15 mouse cellular contexts compared by ENCODE assay signal in genomic region chr15:92304221-92304620, GRCm38 (mm10).
"Had no signal": no experiment of that assay in that cellular context is flagged by ENCODE, and none has a peak within 500 bp of the region (broad histone marks: within the 10 kb centered on the region; RNA-seq: fewer than 3 reads in every experiment).

No protein-coding gene starts in this region.

- H3K4me2 ChIP-seq: liver, embryonic 13.5 days; midbrain, embryonic 11.5 days; midbrain, embryonic 15.5 days; neural tube, embryonic 12.5 days; neural tube, embryonic 15.5 days had no signal

- H3K4me3 ChIP-seq: layer of hippocampus, adult 2 months; liver, embryonic 13.5 days; midbrain, embryonic 15.5 days; neural tube, embryonic 12.5 days; neural tube, embryonic 15.5 days had no signal

- H3K27ac ChIP-seq: liver, embryonic 13.5 days; neural tube, embryonic 12.5 days; neural tube, embryonic 15.5 days had no signal

- H3K27me3 ChIP-seq: liver, embryonic 13.5 days; midbrain, embryonic 15.5 days; neural tube, embryonic 12.5 days; neural tube, embryonic 15.5 days had no signal

- DNase-seq: kidney, adult 18-20 months; kidney, adult 9 months; kidney, postnatal 14 days; kidney, postnatal 4 days; layer of hippocampus, adult 9-11 months; liver, embryonic 13.5 days; lung, adult 2 months; lung, postnatal 14 days; lung, postnatal 4 days; thymus, postnatal 25 days had no signal

- H3K4me1 ChIP-seq: liver, embryonic 13.5 days; midbrain, embryonic 15.5 days; neural tube, embryonic 12.5 days; neural tube, embryonic 15.5 days had no signal

- ATAC-seq: midbrain, embryonic 15.5 days had no signal

- H3K9ac ChIP-seq: liver, embryonic 13.5 days; midbrain, embryonic 15.5 days; neural tube, embryonic 12.5 days; neural tube, embryonic 15.5 days had no signal

- H3K9me3 ChIP-seq: liver, embryonic 13.5 days; midbrain, embryonic 15.5 days; neural tube, embryonic 12.5 days; neural tube, embryonic 15.5 days had no signal

- H3K36me3 ChIP-seq: liver, embryonic 13.5 days; midbrain, embryonic 15.5 days; neural tube, embryonic 12.5 days; neural tube, embryonic 15.5 days had no signal
